Mouse (Mus musculus): ENCODE measurements around the gene Ppp1r36. TPM values are rescaled to one million over a fixed set of nuclear protein-coding genes. Genes with fewer than 3 reads are reported as not detected.

Gene Ppp1r36
- polyA plus RNA-seq, 1 experiment from 2014 or later: 7.5 TPM

DNA sequence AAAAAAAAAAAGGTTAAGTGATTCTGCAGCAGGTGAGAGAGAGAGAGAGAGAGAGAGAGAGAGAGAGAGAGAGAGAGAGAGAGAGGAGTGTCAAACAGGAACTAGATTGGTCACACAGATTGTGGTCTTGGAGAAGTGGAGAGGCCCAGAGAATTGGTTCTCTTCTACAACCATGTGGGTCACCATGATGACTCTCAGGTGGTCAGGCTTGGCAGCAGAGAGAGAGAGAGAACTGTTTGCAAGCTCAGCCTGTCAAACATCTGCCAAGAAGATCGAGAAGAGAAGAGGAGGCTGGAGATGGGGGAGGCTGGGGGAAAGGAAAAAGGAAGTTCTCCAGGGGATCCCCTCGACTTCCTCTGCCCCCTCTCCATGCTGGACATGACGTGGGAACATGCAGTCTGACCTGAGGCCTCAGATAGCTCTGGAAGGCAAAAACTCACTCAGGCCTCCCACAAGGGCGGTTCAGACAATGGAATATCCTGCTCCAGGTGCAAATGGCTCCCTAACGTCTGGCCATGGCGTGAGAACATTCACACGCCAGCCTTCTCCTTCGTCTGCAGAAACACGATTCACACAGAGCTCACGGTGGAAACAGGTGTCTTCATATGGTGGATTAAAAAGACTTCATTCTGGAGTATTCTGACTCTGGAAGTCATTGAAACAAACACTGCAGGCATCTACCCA lies 56.4 kb downstream of the Ppp1r36 start:
- no peak overlapping the region for H3K9ac ChIP-seq (ENCODE audit: low read depth, low read length)
- WGBS: 65% methylated on average over 10 of the region's 10 CpGs
- TF ChIP-seq CTCF (IDR thresholded peaks at IDR 0.05; ENCODE audit: low read depth): no peak

DNA sequence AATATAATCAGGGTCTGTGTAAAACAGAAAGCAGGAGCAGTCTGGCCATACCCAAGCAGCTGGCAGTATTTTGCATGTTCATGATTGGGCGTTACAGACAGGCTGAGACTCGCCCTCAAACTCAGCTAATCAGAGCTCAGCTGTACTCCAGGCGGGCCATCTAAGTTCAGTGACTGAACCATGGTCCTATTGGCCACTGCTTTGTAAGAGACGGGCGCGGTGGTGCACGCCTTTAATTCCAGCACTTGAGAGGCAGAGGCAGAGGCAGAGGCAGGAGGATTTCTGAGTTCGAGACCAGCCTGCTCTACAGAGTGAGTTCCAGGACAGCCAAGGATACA lies 56.9 kb downstream of the Ppp1r36 start:
- Histone ChIP-seq H3K9ac (ENCODE audit: low read depth, low read length) (no peak overlapping the region), H3K4me2 (ENCODE audit: low read length) (no peak overlapping the region), H3K27ac (no peak overlapping the region), H3K4me1 (replicated peaks; ENCODE audit: insufficient read depth, low read length) (0 out of 2 replicates have a peak, but pooled peaks cover 5% of the 10 kb centered on the region), H3K4me3 (replicated peaks; ENCODE audit: low read depth, low read length) (no peak overlapping the region), H3K36me3 (ENCODE audit: insufficient read depth, low read length) (no peaks in the 10 kb centered on the region), H3K9me3 (replicated peaks; ENCODE audit: low read length) (no peaks in the 10 kb centered on the region), H3K27me3 (ENCODE audit: insufficient read depth, low read length) (no peaks in the 10 kb centered on the region)
- DNase-seq (ENCODE audit: low spot score) (no peak), ATAC-seq (replicated peaks; ENCODE audit: low FRiP score, low read depth) (no peak)
- 88% methylated on average over 8 of the region's 8 CpGs for WGBS
- TF ChIP-seq CTCF (IDR thresholded peaks at IDR 0.05; ENCODE audit: low read depth): no peak

More for the DNA sequence above, 56.4 kb downstream of the Ppp1r36 start:
- Histone ChIP-seq H3K4me1 (replicated peaks; ENCODE audit: insufficient read depth, low read length) (no peaks in the 10 kb centered on the region), H3K27me3 (ENCODE audit: insufficient read depth, low read length) (no peaks in the 10 kb centered on the region), H3K27ac (no peak overlapping the region), H3K9me3 (replicated peaks; ENCODE audit: low read length) (no peaks in the 10 kb centered on the region), H3K4me3 (replicated peaks; ENCODE audit: low read depth, low read length) (no peak overlapping the region), H3K36me3 (ENCODE audit: insufficient read depth, low read length) (no peaks in the 10 kb centered on the region), H3K4me2 (ENCODE audit: low read length) (no peak overlapping the region)
- no peak for ATAC-seq (replicated peaks; ENCODE audit: low FRiP score, low read depth)
- DNase-seq (ENCODE audit: low spot score): no peak

DNA sequence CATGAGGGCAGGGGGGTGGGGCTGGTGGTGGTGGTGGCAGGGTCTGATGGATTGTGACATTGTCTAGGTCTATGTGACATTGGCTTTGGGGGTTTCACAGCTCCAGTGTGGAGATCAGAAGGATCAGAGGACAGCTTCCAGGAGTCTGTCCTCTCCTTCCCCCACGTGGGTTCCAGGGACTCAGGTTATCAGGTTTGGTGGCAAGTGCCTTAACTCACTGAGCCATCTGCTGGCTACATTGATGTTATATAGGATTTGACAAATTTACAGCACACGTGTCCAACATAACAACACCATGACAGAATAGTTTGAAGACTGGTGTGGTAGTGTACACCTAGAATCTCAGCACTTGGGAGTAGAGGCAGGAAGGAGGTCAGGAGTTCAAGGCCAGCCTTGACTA lies 57.5 kb downstream of the Ppp1r36 start:
- no peak overlapping the region for H3K4me2 ChIP-seq (ENCODE audit: low read length)
- H3K9me3 ChIP-seq (replicated peaks; ENCODE audit: low read length): no peaks in the 10 kb centered on the region
- H3K9ac ChIP-seq (ENCODE audit: low read depth, low read length): no peak overlapping the region
- H3K4me1 ChIP-seq (replicated peaks; ENCODE audit: insufficient read depth, low read length): 0 out of 2 replicates have a peak, but pooled peaks cover 5% of the 10 kb centered on the region
- H3K4me3 ChIP-seq (replicated peaks; ENCODE audit: low read depth, low read length): no peak overlapping the region
- H3K27me3 ChIP-seq (ENCODE audit: insufficient read depth, low read length): no peaks in the 10 kb centered on the region
- no peak for DNase-seq (ENCODE audit: low spot score)
- TF ChIP-seq CTCF (IDR thresholded peaks at IDR 0.05; ENCODE audit: low read depth): no peak
- no peaks in the 10 kb centered on the region for H3K36me3 ChIP-seq (ENCODE audit: insufficient read depth, low read length)
- 37% methylated on average over 2 of the region's 2 CpGs for WGBS
- H3K27ac ChIP-seq: no peak overlapping the region
- no peak for ATAC-seq (replicated peaks; ENCODE audit: low FRiP score, low read depth)

DNA sequence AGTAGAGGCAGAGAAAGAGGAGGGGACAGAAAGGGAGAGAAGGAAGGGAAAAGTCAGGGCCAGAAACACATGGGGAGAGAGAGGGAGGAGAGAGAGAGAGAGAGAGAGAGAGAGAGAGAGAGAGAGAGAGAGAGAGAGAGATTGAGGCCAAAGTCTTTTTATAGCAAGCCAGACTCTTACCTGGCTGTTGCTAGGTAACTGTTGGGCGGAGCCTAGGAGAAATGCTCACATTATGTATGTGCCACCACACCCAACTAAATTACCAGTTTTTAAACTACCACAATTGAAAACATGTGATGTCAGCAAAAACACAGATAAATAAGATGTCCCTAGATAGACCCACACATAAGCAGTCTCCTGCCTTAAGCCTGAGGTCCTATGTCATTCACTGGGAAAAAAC lies 58.8 kb downstream of the Ppp1r36 start:
- ATAC-seq (replicated peaks; ENCODE audit: low FRiP score, low read depth) (no peak), DNase-seq (ENCODE audit: low spot score) (no peak)
- Histone ChIP-seq H3K36me3 (ENCODE audit: insufficient read depth, low read length) (no peaks in the 10 kb centered on the region), H3K4me3 (replicated peaks; ENCODE audit: low read depth, low read length) (no peak overlapping the region), H3K4me2 (ENCODE audit: low read length) (no peak overlapping the region), H3K27ac (no peak overlapping the region), H3K9ac (ENCODE audit: low read depth, low read length) (no peak overlapping the region), H3K9me3 (replicated peaks; ENCODE audit: low read length) (no peaks in the 10 kb centered on the region), H3K4me1 (replicated peaks; ENCODE audit: insufficient read depth, low read length) (0 out of 2 replicates have a peak, but pooled peaks cover 5% of the 10 kb centered on the region), H3K27me3 (ENCODE audit: insufficient read depth, low read length) (no peaks in the 10 kb centered on the region)
- TF ChIP-seq CTCF (IDR thresholded peaks at IDR 0.05; ENCODE audit: low read depth): no peak
- WGBS: 95% methylated on average over 1 of the region's 1 CpGs

DNA sequence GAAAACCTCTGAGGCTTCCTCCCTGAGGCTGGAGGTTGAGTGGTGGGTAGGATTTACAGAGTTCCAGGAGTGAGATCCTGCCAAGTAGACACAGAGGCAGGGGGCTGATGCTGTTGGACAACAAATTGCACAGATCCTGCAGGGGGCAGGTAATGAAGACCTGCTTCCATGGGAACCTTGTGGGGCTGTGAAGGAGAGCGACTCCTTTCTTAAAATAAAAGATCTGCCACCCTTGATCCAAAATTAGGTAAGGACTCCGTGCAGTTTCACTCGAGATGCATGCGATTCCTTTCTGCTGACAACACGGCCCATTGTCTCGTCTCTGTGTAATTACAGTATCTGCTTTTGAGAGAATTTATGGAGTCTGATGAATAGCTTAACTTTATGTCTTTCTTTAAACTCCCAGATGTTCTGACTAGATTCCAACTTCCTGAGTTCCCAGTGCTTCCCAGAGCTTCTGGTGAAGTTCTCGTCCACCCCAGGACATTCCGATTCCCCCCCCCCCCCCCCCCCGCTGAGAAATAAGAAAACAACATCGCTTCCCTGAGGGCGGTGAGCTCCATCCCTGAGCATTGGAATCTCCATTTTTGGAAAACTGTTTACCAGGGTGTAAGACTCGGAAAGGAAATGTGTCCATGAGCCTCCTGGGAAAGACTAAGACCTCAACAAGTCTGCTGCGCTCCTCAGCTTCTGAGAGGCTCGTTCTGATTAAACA lies 61.1 kb downstream of the Ppp1r36 start:
- Histone ChIP-seq H3K27me3 (ENCODE audit: insufficient read depth, low read length) (no peaks in the 10 kb centered on the region), H3K4me1 (replicated peaks; ENCODE audit: insufficient read depth, low read length) (0 out of 2 replicates have a peak, but pooled peaks cover 5% of the 10 kb centered on the region), H3K9ac (ENCODE audit: low read depth, low read length) (no peak overlapping the region), H3K9me3 (replicated peaks; ENCODE audit: low read length) (no peaks in the 10 kb centered on the region), H3K27ac (peak overlapping the region; percentile 25; the same call in 1 of the 2 replicates), H3K36me3 (ENCODE audit: insufficient read depth, low read length) (no peaks in the 10 kb centered on the region), H3K4me3 (replicated peaks; ENCODE audit: low read depth, low read length) (no peak overlapping the region; the same call in 1 of the 2 replicates), H3K4me2 (ENCODE audit: low read length) (peak overlapping the region; percentile 21)
- 25% methylated on average over 13 of the region's 14 CpGs for WGBS
- ATAC-seq (replicated peaks; ENCODE audit: low FRiP score, low read depth) (no peak), DNase-seq (ENCODE audit: low spot score) (peak; percentile 57)
- TF ChIP-seq CTCF (IDR thresholded peaks at IDR 0.05; ENCODE audit: low read depth): no peak

DNA sequence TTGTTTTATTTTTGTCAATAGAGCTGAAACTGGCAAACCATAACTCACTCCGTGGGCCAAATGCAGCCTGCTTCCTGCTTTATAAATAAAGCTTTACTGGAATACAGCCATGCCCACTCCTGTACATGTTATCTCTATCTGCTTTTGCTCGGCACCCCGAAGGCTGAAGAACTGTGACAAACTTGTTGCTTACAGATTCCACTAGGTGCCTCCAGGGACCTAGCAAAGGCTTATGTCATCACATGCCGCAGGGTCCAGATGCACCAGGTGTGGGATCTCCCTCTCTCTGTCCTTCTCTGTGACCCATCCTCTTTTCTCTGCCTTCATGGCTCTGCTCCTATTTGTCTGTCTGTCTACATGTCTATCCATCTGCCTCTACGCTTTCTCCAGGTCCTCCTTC lies 61.8 kb downstream of the Ppp1r36 start:
- WGBS: 55% methylated on average over 5 of the region's 5 CpGs
- no peaks in the 10 kb centered on the region for H3K9me3 ChIP-seq (replicated peaks; ENCODE audit: low read length)
- peak overlapping the region; percentile 21; the same call in 1 of the 2 replicates for H3K4me2 ChIP-seq (ENCODE audit: low read length)
- H3K9ac ChIP-seq (ENCODE audit: low read depth, low read length): no peak overlapping the region
- ATAC-seq (replicated peaks; ENCODE audit: low FRiP score, low read depth) (no peak), DNase-seq (ENCODE audit: low spot score) (no peak)
- no peak overlapping the region; the same call in 1 of the 2 replicates for H3K4me3 ChIP-seq (replicated peaks; ENCODE audit: low read depth, low read length)
- H3K27ac ChIP-seq: peak overlapping the region; percentile 25; the same call in 1 of the 2 replicates
- TF ChIP-seq CTCF (IDR thresholded peaks at IDR 0.05; ENCODE audit: low read depth): peak; percentile 35; the same call in 1 of the 2 replicates
- 0 out of 2 replicates have a peak, but pooled peaks cover 5% of the 10 kb centered on the region for H3K4me1 ChIP-seq (replicated peaks; ENCODE audit: insufficient read depth, low read length)
- no peaks in the 10 kb centered on the region for H3K36me3 ChIP-seq (ENCODE audit: insufficient read depth, low read length)
- no peaks in the 10 kb centered on the region for H3K27me3 ChIP-seq (ENCODE audit: insufficient read depth, low read length)
